Mouse (Mus musculus) ES-E14 (cell line): Measurements from ENCODE around the gene Metap1. TPM values are rescaled to one million over a fixed set of nuclear protein-coding genes. Genes with fewer than 3 reads are reported as not detected.
A peak's percentile ranks its signal among the peaks of the same experiment; 100 is the strongest.

Source experiments
- DNase-seq: peaks from one replicate; pipeline ENCODE4 v3.0.0-alpha.2; 2013; ENCODE audit warnings: low read depth, low spot score
- H3K27ac ChIP-seq: 2 replicates; pipeline ENCODE4 v1.5.1; 2012; ENCODE audit warnings: low read depth, mild to moderate bottlenecking, low read length, moderate library complexity, mixed read lengths; ENCODE audit not compliant: poor library complexity, insufficient read depth, severe bottlenecking
- H3K36me3 ChIP-seq: 2 replicates; pipeline ENCODE4 v1.6.1; 2012; ENCODE audit warnings: mild to moderate bottlenecking, low read length, moderate library complexity, mixed read lengths; ENCODE audit not compliant: control insufficient read depth, poor library complexity, insufficient read depth, severe bottlenecking
- H3K4me1 ChIP-seq, 2 experiments: fragments of 150-350 bp in 1 of 2; sonication (generic) in 1 of 2; 2 replicates each; pipeline ENCODE4 v1.6.1; 2012; ENCODE audit warnings: low read length in 2 of 2, mild to moderate bottlenecking in 1 of 2, mixed read lengths in 1 of 2; ENCODE audit not compliant: control insufficient read depth in 2 of 2, insufficient read depth in 2 of 2, poor library complexity in 1 of 2
- H3K4me3 ChIP-seq, 2 experiments: fragments of 150-350 bp in 1 of 2; sonication (generic) in 1 of 2; 2 replicates each; pipeline ENCODE4 v1.5.1; 2012; ENCODE audit warnings: low read length in 2 of 2, low read depth in 1 of 2, mild to moderate bottlenecking in 1 of 2, mixed read lengths in 1 of 2; ENCODE audit not compliant: insufficient read depth in 1 of 2, poor library complexity in 1 of 2, severe bottlenecking in 1 of 2
- H3K9ac ChIP-seq: 2 replicates; pipeline ENCODE4 v1.6.1; 2012; ENCODE audit warnings: low read depth, mild to moderate bottlenecking, low read length, mixed read lengths; ENCODE audit not compliant: poor library complexity, insufficient read depth, severe bottlenecking
- H3K9me3 ChIP-seq: fragments of 150-350 bp; sonication (generic); 2 replicates; pipeline ENCODE4 v1.6.1; 2012; ENCODE audit warnings: low read depth, mild to moderate bottlenecking, low read length; ENCODE audit not compliant: control insufficient read depth, insufficient read depth
- CHD2 ChIP-seq: IDR thresholded peaks from 2 replicates; pipeline ENCODE4 v1.6.1; 2014; ENCODE audit warnings: mild to moderate bottlenecking, low read depth, low read length, inconsistent platforms
- HCFC1 ChIP-seq: IDR thresholded peaks from 2 replicates; pipeline ENCODE4 v1.6.1; 2012; ENCODE audit warnings: low read length, inconsistent platforms, borderline replicate concordance; ENCODE audit not compliant: insufficient read depth
- MAFK ChIP-seq: IDR thresholded peaks from 2 replicates; pipeline ENCODE4 v1.6.1; 2014; ENCODE audit warnings: mild to moderate bottlenecking, low read depth, low read length, inconsistent platforms; ENCODE audit not compliant: insufficient read depth
- ZC3H11A ChIP-seq: IDR thresholded peaks from 2 replicates; pipeline ENCODE4 v1.6.1; 2012; ENCODE audit warnings: low read depth, mild to moderate bottlenecking, inconsistent platforms, low read length, borderline replicate concordance
- ZNF384 ChIP-seq: IDR thresholded peaks from 2 replicates; pipeline ENCODE4 v1.6.1; 2012; ENCODE audit warnings: low read depth, low read length, inconsistent platforms
- in situ Hi-C, 2 experiments: fragments of 600-800 bp; cut with MboI; formaldehyde crosslinking; loops; one replicate each; pipeline ENCODE4 v1.15.1; 2025; ENCODE audit warnings: low sequenced_read_pairs in 2 of 2, inconsistent platforms in 1 of 2; ENCODE audit not compliant: unreplicated experiment in 2 of 2
- total RNA-seq: library from RNA; depleted of rRNA; stranded (reverse); fragments of 300-350 nt; gene quantifications from 2 replicates; pipeline ENCODE4 v1.2.3, GENCODE M21; 2012

Gene Metap1
- total RNA-seq, 1 experiment, result 67.7 TPM

DNA sequence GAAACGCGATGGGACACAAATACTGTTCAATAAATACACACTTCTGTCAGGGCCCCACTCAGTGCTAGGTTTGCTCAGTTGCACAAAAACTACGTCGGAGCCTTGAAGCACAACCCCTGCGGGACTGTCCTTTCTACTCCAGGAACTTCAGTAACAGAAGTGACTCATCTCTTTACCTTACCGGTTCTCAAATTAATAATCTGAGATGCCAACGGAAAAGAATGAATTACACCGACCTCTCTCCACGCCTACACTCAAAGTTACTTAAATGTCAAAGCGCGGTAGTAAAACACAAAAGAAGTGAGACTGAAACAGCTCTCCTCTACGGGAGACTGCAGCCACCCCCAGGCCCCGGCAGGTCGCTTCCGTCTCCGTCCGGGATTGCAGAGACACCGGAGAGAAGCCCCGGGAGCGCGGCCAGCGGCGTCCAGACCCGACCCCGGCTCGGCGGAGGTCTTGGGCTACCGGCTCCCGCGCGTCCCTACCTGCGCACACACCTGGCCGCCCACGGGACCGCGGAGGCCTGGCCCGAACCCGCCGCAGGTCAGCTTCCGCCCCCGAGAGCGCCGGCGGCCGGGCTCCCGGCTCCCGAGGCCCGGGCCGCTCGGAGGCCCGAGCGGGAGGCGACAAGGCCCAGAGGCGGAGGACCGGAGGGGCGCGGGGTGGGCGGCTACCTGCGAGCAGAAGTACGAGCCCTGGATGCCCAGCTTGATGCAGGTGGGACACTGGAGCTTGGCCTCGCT lies 560 bp downstream of the Metap1 start:
- TF ChIP-seq MAFK (no peak), ZC3H11A (no peak), CHD2 (no peak), ZNF384 (no peak)
- no peak overlapping the region; the same call in 1 of the 2 replicates for H3K27ac ChIP-seq

DNA sequence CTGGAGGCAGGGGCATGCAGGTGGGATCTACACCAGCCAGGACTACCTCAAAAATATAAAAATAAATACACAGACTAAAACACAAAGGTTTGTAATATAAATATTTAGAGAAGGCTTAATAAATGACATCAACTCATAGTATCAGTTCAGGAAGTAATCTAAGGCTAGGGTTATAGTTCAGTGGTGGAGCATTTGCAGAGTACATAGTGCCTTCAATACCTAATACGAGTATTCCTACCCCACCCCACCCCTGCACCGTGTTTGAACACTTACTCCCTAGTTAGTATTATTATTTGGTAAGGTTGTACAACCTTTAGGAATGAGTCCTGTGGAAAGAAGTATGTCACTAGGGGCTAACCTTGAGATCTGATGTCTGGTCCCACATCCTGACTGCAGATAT lies 6.1 kb downstream of the Metap1 start:
- no peaks in the 10 kb centered on the region for H3K9me3 ChIP-seq
- H3K4me1 ChIP-seq, result peaks cover 0 to 4% of the 10 kb centered on the region in 2 experiments; a peak in 1 of 4 replicates
- H3K27ac ChIP-seq, result no peak overlapping the region
- H3K4me3 ChIP-seq, result no peak overlapping the region
- no peak overlapping the region for H3K9ac ChIP-seq
- in situ Hi-C loops, result no loop called here
- no peak for TF ChIP-seq MAFK
- TF ChIP-seq ZNF384, result no peak
- no peak for TF ChIP-seq CHD2
- no peak for TF ChIP-seq HCFC1
- no peak for TF ChIP-seq ZC3H11A
- H3K36me3 ChIP-seq, result peaks cover 12% of the 10 kb centered on the region; the same call in 1 of the 2 replicates
- no peak for DNase-seq

More for the DNA sequence above, 560 bp downstream of the Metap1 start:
- H3K4me3 ChIP-seq, result peak overlapping the region; percentile 95 to 99
- in situ Hi-C loops, result no loop called here
- H3K9me3 ChIP-seq, result no peaks in the 10 kb centered on the region
- peaks cover 5% of the 10 kb centered on the region; the same call in 1 of the 2 replicates for H3K36me3 ChIP-seq
- DNase-seq, result no peak
- peak overlapping the region; percentile 96 for H3K9ac ChIP-seq
- H3K4me1 ChIP-seq, result peaks cover 0 to 4% of the 10 kb centered on the region in 2 experiments; a peak in 1 of 4 replicates

DNA sequence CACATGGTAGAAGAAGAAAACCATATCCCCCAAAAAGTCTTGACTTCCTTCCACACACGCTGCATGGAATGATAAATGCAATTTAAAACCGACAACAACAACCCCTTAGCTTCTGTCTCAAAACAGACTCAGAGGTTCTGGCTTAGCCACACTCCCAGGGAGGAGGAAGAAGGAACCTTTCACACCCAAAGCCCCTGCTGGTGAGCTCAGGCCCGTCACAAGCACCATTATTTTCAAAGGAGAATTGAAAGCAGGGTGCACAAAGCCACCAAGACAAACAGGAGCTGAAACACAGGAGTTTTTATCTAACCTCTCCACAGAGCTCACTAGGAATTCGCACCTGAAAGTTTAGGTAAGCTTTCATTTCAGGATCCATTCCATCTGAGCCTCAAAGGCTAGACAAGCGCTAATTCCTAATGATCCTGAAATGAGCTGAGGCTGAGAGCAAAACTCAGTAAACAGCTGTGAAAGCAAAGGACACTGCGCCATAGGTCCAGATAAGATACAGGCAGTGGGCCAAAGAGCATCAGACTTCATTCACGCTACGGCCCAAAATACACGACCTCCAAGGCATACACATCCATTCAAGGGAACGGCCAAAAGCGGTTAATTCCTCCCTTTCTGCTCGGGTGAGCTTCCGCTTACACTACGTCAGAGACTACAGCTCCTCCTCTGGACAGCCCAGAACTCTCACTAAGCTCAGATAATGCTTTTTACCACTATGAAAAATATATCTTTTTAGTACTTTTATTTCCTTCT lies 7.6 kb downstream of the Metap1 start:
- H3K27ac ChIP-seq, result no peak overlapping the region
- H3K36me3 ChIP-seq, result peaks cover 12% of the 10 kb centered on the region; the same call in 1 of the 2 replicates
- H3K4me3 ChIP-seq, result no peak overlapping the region
- H3K9ac ChIP-seq, result no peak overlapping the region
- peaks cover 0 to 4% of the 10 kb centered on the region in 2 experiments; a peak in 1 of 4 replicates for H3K4me1 ChIP-seq
- DNase-seq, result no peak
- TF ChIP-seq MAFK, result no peak
- TF ChIP-seq ZNF384, result no peak
- no peak for TF ChIP-seq ZC3H11A
- no peak for TF ChIP-seq HCFC1
- TF ChIP-seq CHD2, result no peak
- no peaks in the 10 kb centered on the region for H3K9me3 ChIP-seq
- in situ Hi-C loops, result no loop called here

DNA sequence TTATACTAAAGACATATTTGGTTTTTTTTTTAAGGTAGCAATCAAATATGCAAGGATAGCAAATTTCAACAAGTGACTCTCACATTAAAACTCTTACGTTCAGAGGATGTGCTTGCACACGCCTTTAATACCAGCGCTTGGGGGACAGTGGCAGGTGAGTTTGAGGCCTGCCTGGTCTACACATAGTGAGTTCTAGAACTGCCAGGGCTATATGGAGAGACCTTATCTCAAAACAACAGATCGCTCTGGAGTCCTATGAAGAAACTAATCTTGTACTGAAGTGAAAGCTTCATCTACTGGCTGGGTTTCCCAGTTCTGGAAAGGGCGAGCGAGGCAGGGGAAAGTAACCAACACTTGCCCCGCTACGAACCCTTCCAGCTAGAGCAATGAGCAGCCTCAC lies 9.8 kb downstream of the Metap1 start:
- Histone ChIP-seq H3K36me3 (peaks cover 7% of the 10 kb centered on the region; the same call in 1 of the 2 replicates), H3K4me1 (no peaks in the 10 kb centered on the region), H3K4me3 (no peak overlapping the region), H3K9ac (no peak overlapping the region), H3K9me3 (no peaks in the 10 kb centered on the region), H3K27ac (no peak overlapping the region)
- DNase-seq, result no peak
- TF ChIP-seq HCFC1 (no peak), ZC3H11A (no peak), ZNF384 (no peak), CHD2 (no peak), MAFK (no peak)
- in situ Hi-C loops, result no loop called here
